Mouse (Mus musculus) frontal cortex, adult (tissue): ENCODE measurements at regions not wholly inside any gene's neighbourhood (a gene's known extent, or its start where the extent isn't known, plus 50 kb on each side); places are given as distances from the start of the nearest gene placed in this dataset.

Experiments used
- ATAC-seq: cut with Nextera tagmentation; 2 replicates; pipeline ENCODE4 v1.9.2; 2017; ENCODE audit warnings: mild to moderate bottlenecking, moderate library complexity, mixed read lengths; ENCODE audit not compliant: low TSS enrichment

DNA sequence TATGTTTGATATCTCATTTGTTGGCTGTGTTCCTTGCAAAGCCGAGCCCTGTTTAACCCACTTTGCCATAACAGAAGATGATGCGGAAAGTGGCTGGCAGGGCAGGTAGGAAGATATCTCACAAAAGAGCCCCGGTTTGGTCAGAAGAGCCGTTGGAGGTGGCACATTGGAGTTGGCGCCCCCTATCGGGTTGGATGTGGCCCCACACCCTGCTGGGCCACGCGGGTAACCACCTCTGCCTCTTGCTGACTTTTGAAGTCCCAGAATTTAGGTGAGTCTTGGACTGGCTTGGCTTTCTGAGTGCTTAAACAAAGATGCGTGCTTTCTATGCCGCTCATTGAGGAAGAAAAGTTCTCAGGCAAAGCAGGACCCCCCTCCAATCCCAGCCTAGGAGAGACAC, 56.1 kb downstream of the Gm4791 start:
- ATAC-seq: no peak

DNA sequence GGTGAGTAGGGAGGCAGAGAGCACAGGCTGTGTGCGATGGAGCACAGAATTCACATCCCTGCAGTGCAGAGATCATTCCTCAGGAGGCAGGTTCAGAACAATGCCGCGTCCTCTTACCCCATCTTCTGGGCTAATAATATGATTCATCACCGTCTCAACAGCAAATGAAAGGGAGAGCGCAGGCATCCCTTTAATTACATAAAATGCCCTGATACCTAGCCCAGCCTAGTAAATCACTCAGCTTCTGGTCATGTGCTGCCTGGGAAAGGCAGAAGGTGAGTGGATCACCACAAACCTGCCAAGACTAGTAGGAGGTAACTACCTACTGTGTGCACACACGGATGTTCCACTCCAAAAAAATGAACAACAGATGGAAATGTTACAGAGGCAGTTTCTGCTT, 57.0 kb downstream of the Gm4791 start:
- ATAC-seq: no peak

DNA sequence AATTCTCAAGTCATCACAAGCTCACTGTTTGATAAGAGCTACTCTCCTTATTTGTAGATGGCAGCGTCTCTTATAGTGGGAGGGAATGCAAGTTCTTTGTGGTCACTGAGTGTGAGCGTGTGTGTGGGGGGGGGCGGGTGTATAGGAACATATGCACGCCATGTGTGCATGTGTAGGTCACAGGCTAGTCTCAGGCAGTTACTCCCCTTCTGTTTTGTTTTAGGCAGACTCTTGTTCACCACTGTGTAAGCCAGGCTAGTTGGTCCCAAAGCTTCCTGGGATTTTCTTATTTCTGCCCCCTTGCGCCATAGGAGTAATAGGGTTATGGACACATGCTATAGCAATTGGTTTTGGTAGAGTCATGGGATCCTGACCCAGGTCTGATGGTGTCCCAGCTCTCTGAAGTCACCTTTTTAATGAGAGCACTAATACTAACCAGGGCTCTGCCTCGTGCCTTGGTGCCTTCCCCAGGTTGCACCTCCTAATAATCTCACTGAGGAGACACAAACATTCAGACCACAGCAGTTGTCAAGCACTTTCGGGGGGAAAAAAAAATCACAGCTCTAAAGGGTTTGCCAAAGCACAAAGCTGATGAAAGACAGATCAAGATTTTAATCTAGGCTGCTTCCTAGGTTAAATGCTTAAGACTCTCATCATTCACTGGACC, 60.9 kb downstream of the Gm4791 start:
- no peak for ATAC-seq

DNA sequence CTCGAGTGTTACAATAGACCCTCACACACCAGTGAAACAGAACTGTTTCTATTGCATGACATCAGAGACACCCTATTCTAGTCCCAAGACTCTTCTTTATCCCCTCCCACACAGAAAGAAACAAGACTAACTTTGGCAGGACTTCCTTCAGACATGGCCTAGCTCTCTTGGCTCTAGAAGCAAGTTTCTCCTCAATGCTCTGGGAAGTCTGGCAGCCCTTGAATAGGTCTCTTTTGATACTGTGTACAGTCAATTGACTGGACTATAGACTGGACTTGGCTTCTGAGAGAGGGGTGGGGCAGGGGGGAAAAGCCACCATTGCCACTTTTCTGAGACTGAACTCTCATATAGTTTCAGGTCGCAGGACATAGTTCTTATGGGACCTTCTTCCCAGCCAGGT, 62.2 kb downstream of the Gm4791 start:
- no peak for ATAC-seq

DNA sequence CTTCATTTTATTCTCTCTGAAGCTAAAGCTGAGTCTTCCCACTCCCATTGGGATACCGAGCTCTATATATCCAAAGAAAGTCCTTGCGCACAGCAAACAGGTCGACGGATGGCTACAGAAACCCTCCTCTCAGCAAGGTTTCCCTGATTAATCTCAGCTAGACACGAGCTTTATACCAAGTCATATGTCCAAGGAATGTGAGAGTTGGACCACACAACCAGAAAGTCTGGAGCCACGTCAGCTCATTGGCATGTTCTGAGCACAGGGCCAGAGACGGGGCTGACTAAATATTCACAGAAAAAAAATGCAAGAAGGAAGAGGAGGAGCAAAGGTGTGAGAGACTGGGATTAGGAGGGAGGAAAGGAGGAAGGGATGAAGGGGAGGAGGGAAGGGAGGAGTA, 64.0 kb downstream of the Gm4791 start:
- ATAC-seq: no peak

DNA sequence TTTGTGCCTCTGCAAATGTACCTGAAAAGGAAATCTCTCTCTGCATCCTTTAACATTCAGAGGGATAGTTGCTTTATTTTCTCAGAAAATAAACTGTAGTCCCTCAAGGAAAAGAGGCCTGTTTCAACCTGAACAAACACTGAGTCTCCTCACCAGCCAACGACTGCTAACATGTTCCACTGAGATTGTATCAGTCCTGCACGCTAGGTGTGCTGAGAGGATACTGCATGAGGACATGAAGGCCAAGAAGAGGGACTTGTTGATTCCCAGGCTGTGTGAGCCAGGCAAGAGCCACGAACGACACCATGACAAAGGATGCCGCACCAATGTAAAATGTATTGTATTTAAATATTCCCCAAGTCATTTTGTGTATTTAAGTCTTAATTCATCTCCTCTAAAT, 65.2 kb downstream of the Gm4791 start:
- ATAC-seq: no peak

DNA sequence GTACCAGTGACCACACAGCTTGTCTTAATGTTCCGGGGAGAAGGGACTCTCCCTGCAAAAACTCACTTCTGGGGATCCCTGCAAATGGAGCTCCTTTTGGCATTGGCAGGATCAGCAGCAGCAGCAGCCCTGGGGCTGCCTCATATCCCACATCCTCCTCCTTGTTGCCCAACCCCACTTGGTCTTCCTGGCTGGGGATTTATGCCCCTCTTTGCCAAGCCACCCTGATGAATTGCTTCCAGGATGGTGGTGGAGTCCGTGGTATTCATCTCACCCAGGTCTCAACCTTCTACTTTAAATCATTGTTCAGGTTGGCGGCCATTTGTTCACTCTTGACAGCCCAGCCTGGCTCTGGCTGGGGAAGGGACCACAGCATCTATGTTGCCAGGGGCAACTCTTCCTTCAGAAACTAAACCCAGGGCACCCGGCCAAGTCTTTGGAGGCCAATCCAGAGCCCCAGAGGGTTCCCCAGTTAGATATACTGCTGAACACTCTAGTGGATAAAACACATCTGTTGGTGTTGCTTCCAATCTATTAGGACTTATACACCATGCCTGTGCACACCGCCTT, 66.0 kb downstream of the Gm4791 start:
- ATAC-seq: no peak

DNA sequence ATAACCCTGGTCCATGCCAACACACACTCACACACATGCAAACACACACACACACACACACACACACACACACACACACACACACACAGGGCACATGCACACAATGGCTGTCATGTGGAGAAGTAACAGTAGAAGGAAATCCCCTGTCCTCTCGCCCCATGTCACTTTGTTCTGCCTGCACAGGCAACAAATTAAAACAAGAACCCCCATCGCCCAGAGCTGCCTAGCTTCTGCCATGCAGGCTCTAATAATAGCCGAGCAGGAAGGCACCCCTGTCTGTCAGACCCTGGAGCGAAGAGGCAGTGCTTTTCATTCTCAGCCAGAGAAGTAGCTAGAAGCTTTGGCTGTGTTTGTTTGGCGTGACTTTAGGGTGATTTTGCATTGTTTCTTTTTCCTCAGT, 70.9 kb downstream of the Gm4791 start:
- no peak for ATAC-seq

DNA sequence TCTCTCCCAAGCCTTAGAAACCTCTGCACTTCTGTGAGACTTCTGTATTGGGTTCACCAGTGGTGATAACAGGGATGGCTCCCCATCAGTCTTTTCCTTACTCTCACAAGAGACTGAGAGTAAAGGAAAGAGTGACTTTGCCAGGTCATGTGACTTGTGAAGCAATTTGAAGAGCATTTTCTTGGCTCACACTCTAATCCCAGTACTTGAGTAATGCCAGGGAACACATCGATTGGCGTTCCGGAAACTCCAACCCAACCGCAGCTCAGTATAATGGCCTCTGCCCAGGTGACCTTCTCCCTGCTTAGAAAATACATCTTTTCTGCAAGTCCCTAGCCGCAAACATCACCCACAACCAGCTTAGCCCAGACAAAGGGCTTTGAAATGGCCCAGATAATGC, 72.4 kb downstream of the Gm4791 start:
- ATAC-seq: no peak

DNA sequence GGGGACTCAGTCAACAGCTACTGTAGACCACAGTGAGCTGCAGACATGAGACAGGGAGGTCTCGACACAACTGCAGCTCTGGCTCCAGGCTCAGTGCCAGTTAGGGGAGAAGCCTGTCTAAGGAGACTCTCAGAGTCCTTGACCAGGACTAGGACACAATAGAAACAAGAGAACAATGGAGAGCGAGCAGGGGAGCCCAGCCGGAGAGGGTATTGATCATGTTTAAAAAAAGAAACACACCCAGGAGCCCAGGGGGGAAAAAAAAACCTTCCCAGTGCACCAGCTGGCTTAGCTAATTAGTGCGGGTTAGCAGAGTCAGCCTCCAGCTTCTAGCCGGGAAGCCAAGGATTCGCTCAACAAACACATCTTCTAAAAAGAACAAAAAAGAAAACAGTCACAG, 78.4 kb downstream of the Gm4791 start:
- no peak for ATAC-seq

DNA sequence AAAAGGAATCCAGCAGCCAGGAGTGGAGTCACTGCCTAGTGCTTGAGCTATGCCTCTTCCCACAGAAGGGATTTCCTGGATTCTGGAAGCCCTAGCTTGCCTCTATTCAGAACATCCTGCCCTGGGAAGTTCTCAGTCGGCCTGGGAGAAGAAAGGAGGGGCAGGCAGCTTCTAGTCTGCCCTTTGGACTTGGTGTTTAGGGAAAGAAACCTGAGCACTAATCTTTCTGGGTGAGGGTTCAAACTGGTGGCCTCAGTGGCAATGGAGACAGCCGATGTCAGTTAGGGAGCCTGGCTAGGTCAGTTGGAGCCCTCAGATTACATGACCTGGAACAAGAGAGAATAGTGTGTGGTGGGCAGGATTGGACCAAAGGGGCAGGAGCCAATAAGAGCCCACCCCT, 78.9 kb downstream of the Gm4791 start:
- no peak for ATAC-seq

DNA sequence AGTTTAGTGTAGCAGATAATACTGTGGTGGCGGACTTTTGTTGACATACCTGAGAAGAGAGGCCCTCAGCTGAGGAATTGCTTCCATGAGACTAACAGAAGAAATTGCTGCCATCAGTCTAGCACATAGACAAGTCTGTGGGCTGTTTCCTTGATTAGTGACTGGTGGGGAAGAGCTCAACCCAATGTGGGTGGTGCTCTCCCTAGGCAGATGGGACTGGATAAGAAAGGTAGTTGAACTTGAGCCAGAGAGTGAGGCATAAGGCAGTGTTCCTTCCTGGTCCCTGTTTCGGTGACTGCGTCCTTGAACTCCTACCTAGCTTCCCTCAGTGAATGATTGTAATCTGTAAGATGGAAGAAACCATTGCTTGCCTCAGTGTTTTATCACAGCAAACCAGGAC, 79.4 kb downstream of the Gm4791 start:
- no peak for ATAC-seq

DNA sequence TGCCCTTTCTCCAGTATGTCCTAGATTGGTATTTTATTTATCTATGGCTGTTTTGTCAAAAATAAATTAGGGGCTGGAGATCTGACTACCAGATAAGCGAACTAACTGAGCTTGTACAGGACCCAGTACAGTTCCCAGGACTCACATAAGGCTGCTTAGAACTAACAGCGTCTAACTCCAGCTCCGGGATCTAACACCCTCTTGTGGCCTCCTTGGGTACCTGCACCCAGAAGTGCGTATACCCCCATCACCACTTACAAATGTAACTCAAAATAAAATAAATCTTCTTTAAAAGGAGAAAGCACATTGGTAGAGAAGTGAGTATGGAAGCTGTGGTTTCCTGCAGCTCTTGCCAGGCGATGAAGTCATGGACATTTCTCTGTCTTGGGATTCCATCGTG, 82.9 kb downstream of the Gm4791 start:
- ATAC-seq: no peak

DNA sequence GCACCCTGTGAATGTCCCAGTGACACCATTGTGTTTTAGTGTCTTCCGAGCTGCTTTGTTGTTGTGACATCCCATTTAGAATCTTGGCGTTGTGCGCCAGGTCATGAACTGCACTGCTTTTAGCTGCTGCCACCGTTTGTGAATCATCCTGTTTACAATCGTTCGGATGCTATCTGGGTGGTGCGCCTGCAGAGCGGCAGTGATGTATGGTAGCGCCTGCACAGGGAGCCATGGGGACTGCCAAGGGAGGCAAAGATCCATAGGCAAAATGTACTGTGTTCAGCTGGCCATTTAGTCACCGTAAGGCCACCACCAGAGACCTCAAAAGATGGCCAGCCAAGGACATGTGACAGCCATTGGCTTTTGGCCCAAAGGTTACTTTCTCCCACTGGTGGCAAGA, 93.3 kb downstream of the Gm4791 start:
- no peak for ATAC-seq

DNA sequence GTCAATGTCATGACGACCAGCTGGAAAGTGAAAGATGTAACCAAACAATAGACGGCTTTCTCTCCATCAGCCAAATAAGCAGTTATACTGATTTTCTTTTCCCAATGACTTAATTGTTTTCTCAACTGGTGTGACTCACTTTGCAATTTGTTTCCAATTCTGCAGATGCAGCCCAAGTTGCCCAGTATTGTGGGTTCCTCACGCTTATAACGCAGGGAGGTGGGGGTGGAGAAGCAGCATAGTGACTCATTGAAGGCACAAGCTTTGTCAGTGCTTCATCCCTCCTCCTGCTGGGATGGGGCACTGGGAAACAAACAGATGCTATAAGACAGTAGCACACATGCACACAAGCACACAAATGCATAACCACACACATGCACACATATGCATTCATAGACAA, 97.1 kb downstream of the Gm4791 start:
- ATAC-seq: no peak

DNA sequence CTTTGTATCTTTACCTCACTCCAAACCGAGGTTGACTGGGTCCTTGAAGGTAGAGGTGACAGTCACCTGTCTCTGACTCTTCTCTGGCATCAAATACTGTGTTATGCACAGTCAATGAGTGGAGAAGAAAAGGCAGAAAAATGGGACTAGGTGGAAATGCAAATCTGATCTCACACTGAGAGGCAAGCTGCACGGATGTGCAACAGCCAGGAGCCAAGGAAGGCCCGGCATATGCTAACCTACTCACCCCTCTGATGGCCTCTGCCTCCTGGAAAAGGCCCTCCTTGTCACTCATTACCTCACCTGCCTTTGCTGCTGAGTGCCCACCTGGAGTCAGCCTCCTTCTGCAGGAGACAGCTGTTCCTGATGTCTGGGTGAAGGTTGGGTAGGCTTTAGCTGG, 104.8 kb downstream of the Gm4791 start:
- no peak for ATAC-seq

DNA sequence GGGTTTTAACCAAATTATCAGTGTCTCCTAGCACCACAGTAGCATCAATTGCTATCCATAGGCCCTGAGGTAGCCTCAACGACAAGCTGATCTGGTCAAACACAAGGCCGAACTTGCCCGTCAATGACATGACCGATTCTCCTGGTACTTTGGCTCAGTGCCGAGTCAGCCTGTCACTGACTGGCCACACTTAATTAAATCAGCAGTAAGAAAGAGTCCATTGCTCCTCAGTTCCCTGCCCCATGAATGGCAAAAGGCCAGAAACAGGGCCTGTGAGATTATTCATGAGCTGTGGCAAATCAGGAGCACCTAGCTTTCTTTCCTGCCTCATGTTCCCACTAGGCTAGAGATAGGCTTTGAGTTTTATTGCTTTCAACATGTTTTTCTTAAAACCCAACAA, 105.4 kb downstream of the Gm4791 start:
- ATAC-seq: no peak

DNA sequence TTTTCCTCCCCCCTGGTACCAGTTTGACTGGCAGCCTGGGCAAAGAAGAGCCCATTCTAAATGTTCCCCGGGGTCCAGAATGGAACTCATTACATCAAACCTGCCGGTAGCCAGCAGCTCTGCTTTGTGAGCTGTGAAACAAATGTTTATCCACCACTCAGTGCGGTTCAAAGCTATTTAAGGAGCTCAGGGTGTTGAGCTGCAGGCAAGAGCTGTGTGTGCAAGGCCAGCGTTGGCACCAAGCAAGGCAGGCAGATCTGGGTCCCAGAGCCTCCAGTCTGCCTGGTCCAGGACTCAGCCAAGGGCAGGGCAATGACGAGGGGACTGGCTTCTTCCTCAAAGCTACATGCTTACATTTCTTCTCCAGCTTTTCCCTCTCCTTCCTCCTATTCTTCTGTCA, 109.6 kb downstream of the Gm4791 start:
- peak; percentile 82 for ATAC-seq

DNA sequence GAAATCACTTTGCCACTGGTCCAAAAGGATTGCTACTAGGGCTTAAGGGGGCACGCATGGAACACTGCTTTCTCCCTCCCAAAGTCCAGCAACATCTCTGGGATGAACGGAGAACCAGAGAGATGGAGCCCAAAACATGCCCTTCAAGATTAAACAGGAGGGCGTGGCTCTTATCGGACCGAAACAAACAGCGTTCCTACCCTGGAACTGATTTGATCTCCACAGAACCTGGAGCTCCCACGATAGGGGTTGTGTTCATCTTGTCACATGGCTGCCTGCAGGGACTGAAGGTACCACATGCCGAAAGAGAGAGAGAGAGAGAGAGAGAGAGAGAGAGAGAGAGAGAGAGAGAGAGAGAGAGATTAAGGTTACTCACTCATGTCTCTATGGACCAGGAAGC, 120.7 kb downstream of the Gm4791 start:
- no peak for ATAC-seq

DNA sequence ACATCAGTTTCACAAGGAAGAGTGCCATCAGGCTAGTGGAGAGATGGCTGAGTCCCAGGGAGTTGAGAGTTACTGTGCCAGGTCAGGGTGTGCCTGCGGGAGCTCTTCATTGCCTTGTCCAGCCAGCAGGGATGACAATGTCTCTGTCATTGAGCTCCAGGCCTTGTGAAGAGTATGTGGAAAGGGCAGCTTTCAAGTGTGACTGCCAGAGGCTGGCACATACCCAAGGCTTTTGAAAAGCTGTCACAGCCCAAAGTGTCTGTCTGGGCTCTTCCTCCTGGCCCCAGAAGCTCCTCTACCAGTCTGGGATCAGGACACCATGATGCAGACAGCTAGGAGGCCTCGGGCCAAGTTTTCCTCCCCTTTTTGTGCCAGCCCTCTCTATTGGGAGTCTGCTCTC, 124.6 kb downstream of the Gm4791 start:
- ATAC-seq: no peak

DNA sequence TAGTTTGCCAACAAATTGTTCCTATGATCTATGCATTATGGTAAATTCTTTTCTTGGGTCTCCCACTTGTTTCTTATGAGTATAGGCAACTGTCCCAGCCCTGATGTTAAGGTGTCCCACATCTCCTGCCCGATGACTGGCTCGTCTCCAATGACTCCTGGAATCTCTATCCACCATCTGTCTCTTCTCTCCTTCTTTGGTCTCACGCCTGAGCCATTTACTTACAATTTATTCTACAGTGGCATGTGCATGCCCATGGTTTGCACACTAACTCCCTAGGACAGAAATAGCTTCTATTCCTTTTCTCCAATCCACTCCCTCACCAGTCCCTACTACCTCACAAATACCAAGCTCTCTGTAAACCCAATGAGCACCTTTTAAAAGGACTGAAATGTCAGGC, 127.0 kb downstream of the Gm4791 start:
- ATAC-seq: peak; percentile 67; the same call in 1 of the 2 replicates

DNA sequence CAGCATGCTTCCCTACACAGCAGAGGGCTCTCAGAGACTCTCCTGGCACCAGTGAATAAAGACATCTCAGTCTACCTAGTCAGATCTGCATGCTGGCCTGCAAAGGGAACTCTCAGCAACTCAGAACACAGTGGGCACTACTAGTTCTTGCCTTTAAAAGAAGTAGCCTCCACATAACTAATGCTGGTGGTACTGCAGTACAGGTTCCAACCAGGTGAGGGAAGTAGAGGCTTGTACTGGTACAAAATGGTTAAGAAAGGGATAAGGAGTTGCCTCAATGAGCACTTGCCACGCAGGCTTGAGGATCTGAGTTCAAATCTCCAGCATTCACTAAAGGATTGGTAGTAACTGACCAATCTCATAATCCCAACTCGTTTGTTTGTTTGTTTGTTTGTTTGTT, 127.7 kb downstream of the Gm4791 start:
- no peak for ATAC-seq

DNA sequence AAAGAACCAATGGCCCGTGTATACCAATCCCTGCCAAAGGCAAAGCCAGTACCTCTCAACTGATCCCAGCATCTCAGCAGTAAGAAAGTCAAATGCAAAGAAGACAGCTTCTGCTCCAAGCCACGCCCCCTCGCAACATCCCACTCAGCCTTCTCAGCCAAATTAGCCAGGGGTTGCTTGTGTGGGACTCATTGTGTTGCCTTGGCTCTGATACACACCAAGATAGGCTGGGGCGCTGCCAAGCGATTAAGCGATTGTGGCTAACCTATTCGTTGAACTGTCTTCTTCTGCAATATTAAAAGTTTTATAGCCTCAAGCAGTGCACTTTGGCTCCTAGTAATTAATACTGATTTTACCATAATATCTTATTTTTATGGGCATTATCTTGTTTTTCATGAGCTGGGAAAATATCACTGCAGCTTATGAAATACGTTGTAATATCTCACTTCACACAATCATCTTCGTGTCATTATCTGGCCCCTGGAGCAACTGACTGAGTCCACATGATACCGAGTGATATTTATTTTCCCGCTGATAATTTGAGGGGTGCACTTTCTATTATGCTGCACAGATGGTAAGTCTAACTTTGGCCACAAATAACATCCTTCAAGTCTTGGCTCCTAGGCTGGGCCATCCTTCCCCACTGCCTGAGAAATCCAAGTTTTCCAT, 129.3 kb downstream of the Gm4791 start:
- no peak for ATAC-seq

DNA sequence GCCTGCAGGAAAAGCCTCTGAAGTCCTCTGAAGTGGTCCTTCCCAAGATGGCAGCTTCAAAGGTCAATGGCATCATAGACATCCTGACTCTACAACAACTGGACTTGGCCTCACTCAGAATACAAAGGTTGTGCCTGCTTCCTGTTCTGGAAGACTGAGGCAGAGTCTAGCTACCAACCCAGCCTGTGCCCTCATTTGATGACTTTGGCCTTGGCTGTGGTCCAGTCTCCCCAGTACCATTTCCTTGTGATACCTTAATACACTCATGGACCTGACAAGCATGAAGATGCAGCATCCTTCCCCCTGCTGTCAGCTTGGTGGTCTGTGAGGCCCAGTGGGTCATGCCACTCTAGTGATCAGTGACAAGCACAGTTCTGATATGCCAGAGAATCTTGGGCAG, 130.6 kb downstream of the Gm4791 start:
- ATAC-seq: no peak
